Mouse (Mus musculus): ENCODE results near the gene Edaradd. TPM values are rescaled to one million over a fixed set of nuclear protein-coding genes. Genes with fewer than 3 reads are reported as not detected.

The Edaradd gene
- total and polyA plus RNA-seq, 3 experiments: 0.04 TPM; not detected in 2

DNA sequence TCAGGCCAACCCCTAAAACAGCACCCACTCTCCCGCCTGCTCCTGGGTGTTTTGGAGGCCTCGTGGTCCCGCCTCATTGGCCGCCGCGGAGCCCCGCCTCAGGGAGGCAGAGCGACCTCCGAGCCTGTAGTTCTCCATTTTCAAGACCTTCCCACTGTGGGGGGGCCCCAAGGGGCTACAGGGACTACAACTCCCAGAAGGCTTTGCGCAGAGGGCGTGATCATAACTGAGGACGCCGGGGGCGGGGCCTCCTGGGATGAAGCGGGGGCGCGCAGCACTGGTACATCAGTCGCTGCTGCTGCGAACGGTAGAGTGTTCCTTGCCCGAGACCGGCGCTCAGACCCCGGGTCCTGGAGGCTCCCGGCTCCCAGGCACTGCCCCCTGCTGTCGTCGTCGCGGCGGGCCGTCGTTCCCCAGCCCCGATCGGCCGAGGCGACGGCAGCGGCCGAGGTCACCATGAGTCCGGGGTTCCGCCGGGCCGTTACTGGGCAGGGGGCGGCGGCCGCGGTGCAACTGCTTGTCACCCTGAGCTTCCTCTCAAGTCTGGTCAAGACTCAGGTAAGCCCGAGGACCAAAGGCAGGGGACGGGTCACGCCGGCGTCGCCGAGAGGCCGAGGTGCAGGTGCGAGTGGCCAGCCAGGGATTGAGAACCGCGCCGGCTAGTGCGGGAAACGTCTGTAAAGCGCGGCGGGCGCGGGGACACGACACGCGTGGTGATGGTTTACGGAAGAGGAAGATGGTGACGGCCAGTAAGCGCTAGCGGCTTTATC, 45.6 kb upstream of the Edaradd start, which contains the start of gene Ero1lb (continued):
- TF ChIP-seq KAT2A (conservative IDR thresholded peaks at IDR 0.05; ENCODE audit: low read depth, low read length) (peak; percentile 77), RAD21 (IDR thresholded peaks at IDR 0.05; ENCODE audit: low read depth, low read length) (no peak), MXI1 (IDR thresholded peaks at IDR 0.05; ENCODE audit: low read depth, low read length) (peak; percentile 11; the same call in 1 of the 2 replicates), ZC3H11A (IDR thresholded peaks at IDR 0.05; ENCODE audit: low read depth, low read length) (no peak)

DNA sequence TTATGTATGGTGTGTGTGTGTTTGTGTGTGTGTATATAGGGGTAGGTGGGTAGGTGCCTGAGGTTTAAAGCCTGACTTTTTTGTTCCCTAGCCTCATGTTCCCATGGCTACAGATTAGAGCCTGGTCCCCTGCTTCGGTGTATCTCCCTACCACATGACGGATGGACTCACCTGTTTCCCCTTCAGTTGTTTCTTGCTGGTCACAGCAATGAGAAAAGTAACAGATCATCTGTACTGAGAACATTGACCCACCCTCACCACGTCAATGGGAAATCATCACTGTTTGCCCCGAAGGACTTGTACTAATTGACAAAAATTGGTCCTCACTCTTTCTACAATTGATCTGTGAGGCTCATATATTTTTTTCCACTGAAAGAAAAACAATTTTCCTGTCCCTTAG, 42.0 kb upstream of the Edaradd start:
- Histone ChIP-seq H3K4me3 (ENCODE audit: control insufficient read depth in 1 of 2, insufficient read depth in 1 of 2, low read depth in 2 of 2, low read length in 2 of 2) (no peak overlapping the region), H3K79me2 (ENCODE audit: control insufficient read depth, insufficient read depth, low read length, poor library complexity) (no peaks in the 10 kb centered on the region; the same call in 1 of the 2 replicates), H3K9ac (ENCODE audit: control insufficient read depth, low read depth, low read length, poor library complexity, severe bottlenecking) (no peak overlapping the region), H3K9me3 (replicated peaks; ENCODE audit: insufficient read depth, low read length) (no peaks in the 10 kb centered on the region), H3K36me3 (ENCODE audit: control insufficient read depth in 1 of 2, insufficient read depth in 2 of 2, low read length in 2 of 2) (peaks cover 0 to 3% of the 10 kb centered on the region in 2 experiments; a peak in 2 of 4 replicates), H3K4me1 (ENCODE audit: control insufficient read depth in 1 of 2, insufficient read depth in 2 of 2, low read length in 2 of 2) (peaks cover 0 to 6% of the 10 kb centered on the region in 2 experiments; a peak in 1 of 4 replicates), H3K27ac (ENCODE audit: control insufficient read depth, low read depth, low read length) (no peak overlapping the region), H3K27me3 (ENCODE audit: control insufficient read depth in 1 of 2, insufficient read depth in 2 of 2, low read length in 2 of 2) (peaks cover 6 to 11% of the 10 kb centered on the region in 2 experiments)
- no peak for DNase-seq (ENCODE audit: low read depth, low spot score)
- TF ChIP-seq TCF12 (IDR thresholded peaks at IDR 0.05; ENCODE audit: low read depth, low read length): no peak

DNA sequence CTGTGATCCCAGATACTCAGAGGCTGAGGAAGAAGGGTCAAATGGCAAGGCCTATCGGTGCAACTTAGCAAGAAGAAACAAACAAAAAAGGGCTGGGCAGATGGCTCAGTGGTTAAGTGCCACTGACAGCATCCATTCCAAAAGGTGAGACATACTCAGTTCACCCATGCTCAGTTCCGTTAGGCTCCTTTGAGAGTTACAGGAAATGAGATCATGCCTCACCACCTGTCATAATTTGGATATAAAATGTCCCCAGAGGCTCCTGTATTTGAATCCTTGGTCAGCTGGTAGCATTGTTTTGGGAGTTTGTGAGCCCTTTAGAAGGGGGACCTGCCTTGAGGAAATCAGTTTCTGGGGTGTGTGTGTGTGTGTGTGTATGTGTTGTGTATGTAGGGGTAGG, 41.5 kb upstream of the Edaradd start:
- no peak overlapping the region for H3K9ac ChIP-seq (ENCODE audit: control insufficient read depth, low read depth, low read length, poor library complexity, severe bottlenecking)
- no peak overlapping the region for H3K27ac ChIP-seq (ENCODE audit: control insufficient read depth, low read depth, low read length)
- no peaks in the 10 kb centered on the region for H3K9me3 ChIP-seq (replicated peaks; ENCODE audit: insufficient read depth, low read length)
- peaks cover 0 to 5% of the 10 kb centered on the region in 2 experiments; a peak in 1 of 4 replicates for H3K4me1 ChIP-seq (ENCODE audit: control insufficient read depth in 1 of 2, insufficient read depth in 2 of 2, low read length in 2 of 2)
- peaks cover 0 to 3% of the 10 kb centered on the region in 2 experiments; a peak in 2 of 4 replicates for H3K36me3 ChIP-seq (ENCODE audit: control insufficient read depth in 1 of 2, insufficient read depth in 2 of 2, low read length in 2 of 2)
- H3K79me2 ChIP-seq (ENCODE audit: control insufficient read depth, insufficient read depth, low read length, poor library complexity): no peaks in the 10 kb centered on the region; the same call in 1 of the 2 replicates
- H3K4me3 ChIP-seq (ENCODE audit: control insufficient read depth in 1 of 2, insufficient read depth in 1 of 2, low read depth in 2 of 2, low read length in 2 of 2): no peak overlapping the region
- no peak for TF ChIP-seq SMC3 (IDR thresholded peaks at IDR 0.05; ENCODE audit: low read depth, low read length)
- TF ChIP-seq MAZ (IDR thresholded peaks at IDR 0.05; ENCODE audit: low read depth, low read length): no peak
- no peak for TF ChIP-seq EP300 (IDR thresholded peaks at IDR 0.05; ENCODE audit: low read depth in 1 of 2, low read length in 2 of 2)
- TF ChIP-seq CTCF (IDR thresholded peaks at IDR 0.05 in 2 of 3, conservative IDR thresholded peaks at IDR 0.05 in 1 of 3; ENCODE audit: control insufficient read depth in 1 of 3, insufficient read depth in 1 of 3, low read depth in 2 of 3, low read length in 3 of 3, poor library complexity in 1 of 3, severe bottlenecking in 1 of 3): no peak
- no peak for TF ChIP-seq USF1 (IDR thresholded peaks at IDR 0.05; ENCODE audit: low read depth, low read length)
- no peak for TF ChIP-seq TBP (IDR thresholded peaks at IDR 0.05; ENCODE audit: low read depth, low read length)
- TF ChIP-seq UBTF (IDR thresholded peaks at IDR 0.05; ENCODE audit: borderline replicate concordance, insufficient read depth, low read depth, low read length): no peak
- TF ChIP-seq USF2 (IDR thresholded peaks at IDR 0.05; ENCODE audit: borderline replicate concordance in 1 of 2, insufficient read depth in 1 of 2, low read depth in 1 of 2, low read length in 2 of 2): no peak
- TF ChIP-seq ELF1 (IDR thresholded peaks at IDR 0.05; ENCODE audit: low read depth, low read length): no peak
- TF ChIP-seq ZMIZ1 (IDR thresholded peaks at IDR 0.05; ENCODE audit: low read depth, low read length): no peak
- TF ChIP-seq CHD2 (IDR thresholded peaks at IDR 0.05; ENCODE audit: low read length): no peak
- TF ChIP-seq E2F4 (IDR thresholded peaks at IDR 0.05; ENCODE audit: borderline replicate concordance, low read depth, low read length): no peak
- TF ChIP-seq MXI1 (IDR thresholded peaks at IDR 0.05; ENCODE audit: low read depth, low read length): no peak
- TF ChIP-seq HCFC1 (IDR thresholded peaks at IDR 0.05; ENCODE audit: low read depth, low read length): no peak
- no peak for TF ChIP-seq MAFK (IDR thresholded peaks at IDR 0.05; ENCODE audit: borderline replicate concordance, low read depth, low read length)
- TF ChIP-seq TAL1 (IDR thresholded peaks at IDR 0.05; ENCODE audit: low read length): no peak
- TF ChIP-seq MYB (IDR thresholded peaks at IDR 0.05; ENCODE audit: low read depth, low read length): no peak
- TF ChIP-seq JUND (IDR thresholded peaks at IDR 0.05; ENCODE audit: low read depth, low read length): no peak
- DNase-seq (ENCODE audit: low read depth, low spot score): no peak
- peaks cover 8 to 11% of the 10 kb centered on the region in 2 experiments for H3K27me3 ChIP-seq (ENCODE audit: control insufficient read depth in 1 of 2, insufficient read depth in 2 of 2, low read length in 2 of 2)

All from MEL (cell line).